Mouse (Mus musculus): ENCODE results near the gene Ppfia3.

Gene Ppfia3

DNA sequence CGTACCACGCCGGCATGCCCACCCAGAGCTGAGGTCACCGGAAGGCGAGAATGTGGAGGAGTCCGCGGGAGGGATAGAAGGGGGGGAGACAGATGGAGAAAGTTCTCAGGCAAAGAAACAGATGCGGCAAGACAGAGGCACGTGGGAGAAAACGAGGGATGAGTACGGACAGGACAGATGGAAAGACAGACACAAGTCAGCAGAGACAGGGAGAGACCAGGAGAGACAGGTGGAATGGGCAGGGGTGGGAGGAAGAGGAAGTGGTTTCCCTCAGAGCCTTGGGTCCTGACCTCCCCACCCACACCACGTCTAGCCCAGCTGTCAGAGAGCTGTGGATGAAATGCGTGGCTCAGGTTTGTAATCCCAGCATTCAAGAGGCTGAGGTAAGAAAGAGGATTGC is 19.9 kb downstream of the Ppfia3 start:
- no peak for DNase-seq (ENCODE audit: low read depth, low spot score)

DNA sequence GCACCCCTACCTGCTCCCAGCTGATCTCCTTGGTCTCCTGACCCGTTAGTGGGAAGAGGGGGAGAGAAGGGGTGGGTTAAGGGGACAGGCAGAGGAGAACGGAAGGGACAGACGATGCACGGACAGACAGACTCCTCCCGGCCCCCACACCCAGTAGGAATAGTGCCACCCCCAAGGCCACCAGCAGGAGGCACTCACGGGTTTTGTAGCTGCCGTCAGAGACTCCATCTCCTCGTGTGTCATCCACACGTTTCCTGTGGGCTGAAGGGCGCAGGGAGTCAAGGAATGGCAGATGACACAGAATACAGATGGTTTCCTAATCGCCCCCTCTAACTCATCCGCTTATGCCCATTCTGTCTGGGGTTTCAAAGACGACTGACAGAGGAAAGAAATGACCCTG is 23.3 kb downstream of the Ppfia3 start:
- no peak for DNase-seq (ENCODE audit: low read depth, low spot score)

DNA sequence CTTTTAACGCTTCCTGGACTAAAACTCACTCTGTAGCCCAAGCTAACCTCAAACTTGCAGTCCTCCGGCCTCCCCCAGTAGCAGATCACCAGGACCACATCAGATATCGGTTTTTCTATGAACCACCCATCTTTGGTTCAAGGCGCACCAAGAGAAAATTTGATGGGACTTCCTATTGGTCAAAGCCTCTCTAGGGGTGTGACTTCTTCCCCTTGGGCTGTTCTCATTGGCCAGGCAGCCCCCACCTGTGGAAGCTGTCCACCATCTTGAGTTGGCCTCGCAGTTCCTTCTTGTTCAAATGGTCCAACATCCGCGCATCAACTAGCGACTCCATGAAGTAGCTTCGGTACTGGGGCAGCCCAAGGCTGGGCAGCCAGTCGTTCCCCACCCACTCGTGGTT is 24.7 kb downstream of the Ppfia3 start:
- DNase-seq (ENCODE audit: low read depth, low spot score), result no peak

DNA sequence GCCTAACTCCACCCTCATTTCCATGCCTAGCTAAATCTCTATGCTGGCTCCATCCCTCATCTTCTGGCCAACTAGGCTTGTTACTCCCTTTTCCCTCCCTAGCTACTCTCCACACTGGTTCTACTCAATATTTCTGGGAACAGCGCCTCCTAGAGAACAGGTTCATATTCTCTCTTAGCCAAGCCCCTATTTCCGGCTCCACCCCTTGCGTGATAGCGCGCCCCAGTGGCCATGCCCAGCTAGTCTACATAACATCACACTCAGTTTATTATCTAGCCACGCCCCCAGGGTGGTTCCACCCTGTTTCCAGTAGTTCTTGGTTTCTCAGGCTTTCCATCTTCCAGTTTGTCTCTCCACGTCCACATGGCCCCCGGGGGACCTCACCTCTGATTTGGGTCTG is 25.5 kb downstream of the Ppfia3 start:
- DNase-seq (ENCODE audit: low read depth, low spot score), result peak; percentile 93

DNA sequence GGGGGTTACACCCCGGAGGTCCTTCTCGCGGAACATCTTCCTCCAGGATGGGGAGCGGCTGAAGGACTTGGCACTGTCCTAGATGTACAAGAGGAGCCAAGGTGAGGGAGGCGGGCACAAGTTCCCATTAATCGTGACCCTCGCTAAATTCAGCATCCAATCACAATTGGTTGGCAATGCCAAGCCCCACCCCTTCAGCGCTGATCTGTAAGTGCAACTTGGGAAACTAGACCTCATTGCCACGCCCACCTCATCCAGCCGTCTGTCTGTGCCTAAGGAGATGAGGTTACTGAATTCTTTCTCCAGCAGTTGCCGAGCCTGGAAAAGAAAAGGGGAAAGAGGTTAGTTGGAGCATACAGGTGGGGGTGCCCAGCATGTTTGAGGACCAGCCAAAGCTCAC is 26.1 kb downstream of the Ppfia3 start:
- peak; percentile 42 for DNase-seq (ENCODE audit: low read depth, low spot score)

DNA sequence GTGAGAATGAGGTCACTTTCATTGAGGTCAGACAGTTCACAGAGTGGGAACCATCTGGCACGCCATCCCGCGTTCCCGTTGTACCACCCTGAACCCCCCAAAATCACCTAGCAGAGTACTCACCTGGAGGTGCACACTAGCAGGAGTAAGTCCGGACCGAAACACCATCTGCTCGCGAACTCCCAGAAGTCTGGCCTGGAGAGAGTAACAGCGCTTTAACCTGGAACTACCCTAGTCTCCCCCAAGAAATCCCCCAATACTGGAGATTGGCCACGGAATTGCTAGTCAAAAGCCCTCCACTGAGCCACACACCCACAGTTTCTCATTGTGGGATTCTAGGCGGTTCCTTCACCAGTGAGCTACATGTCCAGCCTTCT is 26.8 kb downstream of the Ppfia3 start:
- no peak for DNase-seq (ENCODE audit: low read depth, low spot score)

DNA sequence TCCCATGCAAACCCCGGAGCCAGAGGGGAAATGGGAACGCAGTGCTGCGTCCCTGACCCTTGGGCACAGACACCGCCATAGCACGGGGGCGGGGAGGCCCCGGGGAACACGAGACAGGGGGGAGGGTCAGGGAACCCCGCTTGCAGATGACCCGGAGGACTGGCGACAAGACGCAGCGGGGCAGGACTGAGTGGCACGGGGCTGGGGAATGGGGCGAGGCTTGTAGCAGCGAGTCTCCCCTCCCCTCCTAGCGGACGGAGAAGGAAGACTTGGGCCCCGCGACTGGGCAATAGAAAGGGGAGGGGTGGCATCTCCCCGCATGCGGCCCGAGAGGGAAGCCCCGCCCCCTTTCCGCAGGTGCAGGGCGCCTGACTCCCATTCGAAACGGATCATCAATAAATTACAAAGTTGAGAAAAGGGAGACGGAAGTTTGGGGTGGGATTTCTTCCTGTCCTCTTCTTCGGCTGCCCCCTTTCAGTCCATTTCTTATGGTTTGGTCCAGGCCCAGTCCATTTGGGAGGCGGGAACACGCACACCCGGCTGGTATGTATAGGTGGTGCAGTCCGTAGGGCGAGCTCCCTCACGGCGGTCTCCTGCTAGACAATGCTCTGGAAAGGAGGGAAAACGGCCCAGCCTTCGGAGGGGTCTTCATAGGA is 27.3 kb downstream of the Ppfia3 start:
- DNase-seq (ENCODE audit: low read depth, low spot score), result peak; percentile 76

DNA sequence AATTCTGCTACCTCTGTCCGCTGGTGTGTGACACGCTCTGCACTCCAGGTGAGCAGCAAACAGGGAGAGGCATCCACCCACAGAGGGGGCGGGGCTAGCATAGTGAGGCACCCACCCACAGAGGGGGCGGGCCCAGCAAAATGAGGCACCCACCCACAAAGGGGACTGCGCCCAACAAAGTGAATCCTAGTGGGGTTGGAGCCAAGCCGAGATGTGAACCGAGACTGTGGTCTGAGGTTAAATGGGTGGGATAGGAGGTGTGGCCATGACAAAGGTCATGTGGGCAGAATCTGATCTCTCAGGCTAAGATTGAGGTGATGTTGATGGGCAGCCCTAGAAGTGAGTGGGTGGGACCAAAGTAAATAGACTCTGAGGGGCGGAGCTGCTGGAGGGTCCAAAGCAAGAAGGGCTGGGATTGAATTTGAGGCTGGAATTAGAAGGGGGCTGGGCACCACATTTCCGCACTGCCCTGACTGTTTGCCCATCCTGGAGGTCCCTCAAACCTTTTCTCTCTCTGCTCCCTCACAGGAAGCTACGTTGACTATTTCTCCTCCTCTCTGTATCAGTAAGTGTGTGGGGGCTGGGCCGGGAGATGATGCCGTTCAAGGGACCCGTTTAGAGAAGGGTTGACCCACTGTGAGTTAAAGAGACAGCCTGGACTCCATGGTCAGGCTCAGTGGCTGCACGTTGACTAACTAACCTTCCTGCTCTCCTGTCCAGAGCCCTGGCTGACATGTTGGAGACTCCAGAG is 28.5 kb downstream of the Ppfia3 start:
- DNase-seq (ENCODE audit: low read depth, low spot score), result no peak

DNA sequence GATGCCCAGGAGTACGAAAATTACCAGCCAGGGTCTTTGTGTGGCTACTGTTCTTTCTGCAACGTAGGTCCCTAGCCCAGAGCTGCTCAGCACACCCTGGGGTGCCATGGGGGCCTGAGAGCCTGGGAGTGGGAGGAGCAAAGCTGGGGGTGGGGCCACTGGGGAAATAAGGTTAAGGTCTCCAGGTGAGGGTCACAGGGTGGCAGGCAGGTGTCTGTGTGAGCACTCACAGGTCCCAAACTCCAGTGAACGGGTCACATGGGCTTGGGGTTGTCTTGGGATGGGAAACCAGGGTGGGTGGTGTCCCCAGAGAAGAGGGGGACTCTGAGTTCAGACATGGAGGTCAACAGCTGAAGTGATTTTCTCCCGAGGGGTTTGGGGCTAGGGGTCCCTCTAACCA is 29.4 kb downstream of the Ppfia3 start:
- no peak for DNase-seq (ENCODE audit: low read depth, low spot score)

DNA sequence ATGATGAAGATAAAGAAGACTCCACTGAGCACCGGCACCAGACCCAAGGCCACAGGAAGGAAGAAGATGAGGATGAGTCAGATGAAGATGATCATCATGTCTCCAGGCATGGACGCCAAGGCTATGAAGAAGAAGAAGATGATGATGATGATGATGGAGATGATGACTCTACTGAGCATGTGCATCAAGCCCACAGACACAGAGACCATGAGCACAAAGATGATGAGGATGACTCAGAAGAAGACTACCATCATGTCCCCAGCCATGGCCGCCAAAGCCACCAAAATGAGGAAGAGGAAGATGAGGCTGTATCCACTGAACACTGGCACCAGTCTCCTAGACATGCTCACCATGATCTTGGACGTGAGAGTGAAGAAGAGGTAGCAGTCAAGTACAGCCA is 30.5 kb downstream of the Ppfia3 start:
- no peak for DNase-seq (ENCODE audit: low read depth, low spot score)

DNA sequence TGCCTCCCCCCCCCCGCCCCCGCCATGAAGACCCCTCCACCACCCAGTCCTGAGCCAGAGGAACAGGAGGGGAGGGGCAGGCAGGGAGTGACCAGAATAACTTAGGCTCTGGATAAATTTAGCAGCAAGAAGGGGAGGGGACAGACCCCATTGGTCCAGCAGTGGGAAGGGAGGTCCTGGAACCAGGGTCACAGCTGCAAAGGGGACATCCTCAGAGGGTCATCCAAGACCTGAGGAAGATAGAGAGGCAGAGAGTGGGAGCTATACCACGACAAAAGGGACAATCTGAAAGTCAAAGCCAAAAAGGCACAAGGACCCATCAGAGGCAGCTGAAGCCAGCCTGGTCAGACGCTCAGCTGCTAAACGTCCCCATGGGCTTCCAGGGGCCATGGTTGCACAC is 31.8 kb downstream of the Ppfia3 start, which contains the start of gene Hrc:
TSS of gene Hrc (plus strand) at position 235 of the 400 bp plus-strand sequence.
- DNase-seq (ENCODE audit: low read depth, low spot score), result no peak

DNA sequence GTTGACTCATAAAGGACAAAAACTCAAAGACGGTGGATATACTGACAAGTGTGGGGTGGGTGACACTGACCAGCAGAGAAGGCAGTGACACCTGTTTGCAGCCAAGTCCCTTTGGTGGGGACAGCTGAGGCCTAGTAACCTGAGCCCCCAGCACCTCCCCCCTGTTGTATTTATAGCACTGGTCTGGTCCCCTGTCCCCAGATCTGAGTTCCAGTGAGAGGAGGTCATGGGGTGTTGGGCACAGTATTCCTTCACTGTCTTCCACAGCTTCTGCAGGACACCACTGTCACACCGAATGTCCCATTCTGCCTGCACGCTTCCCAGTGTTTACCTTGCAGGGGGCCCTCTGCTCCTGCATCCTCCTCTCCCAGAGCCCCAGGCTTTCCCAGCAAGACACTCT is 32.2 kb downstream of the Ppfia3 start:
- no peak for DNase-seq (ENCODE audit: low read depth, low spot score)

DNA sequence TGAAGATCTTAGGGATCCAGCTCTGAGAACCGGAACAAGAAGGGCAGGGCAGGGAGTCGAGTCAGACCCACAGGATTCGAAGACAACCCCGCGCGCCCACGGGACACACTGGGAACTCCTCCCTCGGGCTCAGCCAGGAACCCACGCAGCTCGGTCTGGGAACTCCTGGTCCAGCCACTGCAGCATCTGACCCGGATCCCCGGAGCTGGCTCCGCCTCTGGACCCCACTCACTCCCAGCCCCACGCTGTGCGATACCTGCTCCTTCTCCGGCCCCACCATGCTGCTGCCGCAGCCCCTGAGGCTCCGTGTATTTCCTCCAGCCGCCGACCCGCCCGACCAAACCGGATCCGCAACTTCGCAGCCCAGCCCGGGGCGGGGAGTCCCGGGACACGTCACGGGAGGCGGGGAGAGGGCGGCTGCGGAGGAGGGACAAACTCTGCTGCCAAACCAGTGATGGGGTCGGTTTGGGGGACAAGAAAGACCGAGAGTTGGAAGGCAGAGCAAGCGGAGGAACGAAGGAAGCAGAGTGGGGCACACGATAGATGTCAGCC is 33.3 kb downstream of the Ppfia3 start, which contains the start of gene Trpm4:
TSS of gene Trpm4 (minus strand) at position 350 of the 552 bp plus-strand sequence.
- peak; percentile 73 for DNase-seq (ENCODE audit: low read depth, low spot score)

DNA sequence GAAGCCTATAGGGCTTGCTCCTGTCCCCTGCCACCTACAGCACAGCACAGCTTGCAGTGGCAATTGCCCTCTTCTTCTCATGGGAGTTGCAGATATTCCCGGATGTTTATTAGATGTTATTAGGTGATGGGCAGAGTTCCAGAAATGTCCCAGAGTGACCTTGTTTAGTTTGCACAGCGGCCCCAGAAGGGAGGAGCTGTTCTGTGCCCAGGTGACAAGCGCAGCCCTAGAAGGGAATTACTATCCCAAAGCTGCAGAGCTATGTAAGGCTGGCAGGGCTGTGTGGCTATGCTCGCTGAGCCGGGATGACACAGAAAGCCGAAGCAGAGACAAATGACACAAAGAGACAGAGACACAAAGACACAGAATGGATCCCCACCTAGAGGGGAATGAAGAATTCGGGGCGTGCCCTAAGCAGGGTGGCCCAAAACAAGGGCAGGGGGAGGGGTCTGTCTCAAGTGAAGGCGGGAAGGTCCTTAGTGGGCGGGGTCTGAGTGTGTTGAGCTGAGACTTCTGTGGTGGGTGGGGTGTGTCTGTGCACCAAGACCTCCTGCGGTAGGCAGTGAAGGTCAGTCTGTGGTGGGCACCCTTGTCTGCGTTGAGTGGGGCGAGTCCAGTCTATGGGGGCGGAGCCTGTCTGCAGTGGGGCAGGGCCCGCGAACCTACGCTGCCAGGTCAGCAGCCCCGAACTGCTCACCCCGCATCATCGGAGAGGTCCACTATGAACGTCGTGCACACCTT is 34.0 kb downstream of the Ppfia3 start:
- DNase-seq (ENCODE audit: low read depth, low spot score), result peak; percentile 49

DNA sequence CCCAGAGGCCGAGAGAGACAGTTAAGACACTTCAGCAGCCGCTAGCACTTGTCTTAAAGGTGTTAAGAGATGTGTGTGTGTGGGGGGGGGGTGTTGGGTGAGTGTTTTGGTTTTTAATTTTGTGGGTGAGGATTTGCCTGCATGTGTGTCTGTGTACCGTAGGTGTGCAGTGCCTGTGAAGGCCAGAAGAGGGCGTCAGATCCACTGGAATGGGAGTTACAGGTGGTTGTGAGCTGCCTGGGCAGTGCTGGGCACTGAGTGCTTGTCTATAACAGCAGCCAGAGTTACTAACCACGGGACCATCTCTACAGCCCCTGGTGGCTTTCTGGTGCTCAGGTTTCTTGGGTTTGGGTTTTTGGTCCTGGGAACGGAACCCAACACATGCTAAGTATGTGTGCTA is 35.3 kb downstream of the Ppfia3 start:
- DNase-seq (ENCODE audit: low read depth, low spot score), result no peak

DNA sequence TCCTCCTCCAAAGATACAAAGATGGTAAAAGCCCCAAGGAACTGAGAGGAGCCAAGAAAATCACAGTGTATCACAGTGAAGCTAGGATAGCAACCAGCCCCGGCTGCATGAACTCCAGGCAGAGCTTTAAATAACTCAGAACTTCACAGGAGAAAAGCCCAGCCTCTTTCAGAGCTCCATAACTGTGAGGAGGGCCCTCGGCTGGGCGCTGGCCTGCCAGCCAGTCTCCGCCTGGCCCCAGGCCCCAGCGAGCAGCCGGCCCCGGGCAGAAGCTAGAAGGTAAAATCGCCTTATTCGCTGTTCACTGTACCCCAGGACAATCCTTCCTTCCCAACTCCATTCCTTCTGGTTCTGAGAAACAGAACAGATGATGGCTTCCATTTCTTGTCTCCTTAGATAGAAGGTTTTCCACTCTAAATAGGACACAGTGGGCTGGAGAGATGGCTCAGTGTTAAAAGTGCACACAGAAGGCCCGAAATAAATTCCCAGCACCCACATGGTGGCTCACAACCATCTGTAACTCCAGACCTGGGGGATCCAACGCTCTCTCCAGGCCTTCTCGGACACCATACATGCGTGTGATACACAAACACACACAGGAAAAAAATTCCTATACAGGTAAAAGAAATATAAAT is 37.9 kb downstream of the Ppfia3 start:
- peak; percentile 65 for DNase-seq (ENCODE audit: low read depth, low spot score)

DNA sequence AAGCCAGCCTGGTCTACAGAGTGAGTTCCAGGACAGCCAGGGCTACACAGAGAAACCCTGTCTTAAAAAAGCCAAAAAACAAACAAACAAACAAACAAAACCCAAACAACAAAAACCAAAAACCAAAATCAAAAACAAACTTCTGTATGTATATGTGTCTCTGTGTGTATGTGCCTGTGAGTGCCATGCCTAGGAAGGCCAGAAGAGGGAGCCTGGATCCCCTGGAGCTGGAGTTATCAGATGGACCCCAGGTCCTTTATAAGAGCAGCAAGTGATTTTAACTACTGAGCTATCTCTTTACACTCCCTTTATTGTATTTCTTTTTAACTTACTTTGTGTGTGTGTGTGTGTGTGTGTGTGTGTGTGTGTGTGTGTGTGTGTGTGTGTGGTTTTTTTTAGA is 41.0 kb downstream of the Ppfia3 start:
- DNase-seq (ENCODE audit: low read depth, low spot score), result no peak

DNA sequence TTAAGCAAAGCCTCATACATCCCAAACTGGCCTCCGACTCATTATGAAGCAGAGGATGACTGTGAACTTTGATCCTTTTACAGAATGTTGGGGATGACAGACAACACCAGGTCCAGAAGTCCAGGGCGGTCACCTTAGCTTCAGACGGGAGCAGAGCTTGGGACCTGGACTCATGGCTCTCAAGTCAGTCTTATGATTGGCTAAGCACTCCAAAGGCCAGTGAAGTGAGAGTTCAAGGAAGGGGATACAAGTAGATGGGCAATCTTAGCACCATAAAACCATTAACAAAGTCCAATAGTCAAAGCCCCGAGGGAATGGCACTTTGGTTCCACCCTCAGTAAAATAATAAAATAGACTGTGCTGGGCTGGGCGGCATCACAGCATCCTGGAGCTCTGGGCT is 43.8 kb downstream of the Ppfia3 start:
- DNase-seq (ENCODE audit: low read depth, low spot score), result no peak

DNA sequence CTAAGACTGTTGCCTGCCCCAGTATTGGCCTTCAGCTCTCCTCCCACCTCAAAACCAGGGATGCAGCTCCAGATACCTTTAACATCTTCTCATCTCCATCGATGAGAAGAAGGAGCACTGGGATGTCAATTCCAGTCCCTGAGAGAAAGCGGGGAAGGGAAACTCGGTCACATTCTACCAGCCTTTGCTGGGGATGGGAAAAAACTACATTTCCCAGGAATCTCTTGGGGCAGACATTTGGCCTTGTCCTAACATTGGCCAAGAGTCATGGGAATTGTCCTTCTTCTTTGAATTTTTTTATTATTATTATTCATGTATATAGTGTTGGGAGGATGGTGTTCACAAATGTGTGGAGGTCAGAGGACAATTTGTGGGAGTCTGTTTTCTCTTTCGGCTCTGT is 44.6 kb downstream of the Ppfia3 start:
- DNase-seq (ENCODE audit: low read depth, low spot score), result no peak

DNA sequence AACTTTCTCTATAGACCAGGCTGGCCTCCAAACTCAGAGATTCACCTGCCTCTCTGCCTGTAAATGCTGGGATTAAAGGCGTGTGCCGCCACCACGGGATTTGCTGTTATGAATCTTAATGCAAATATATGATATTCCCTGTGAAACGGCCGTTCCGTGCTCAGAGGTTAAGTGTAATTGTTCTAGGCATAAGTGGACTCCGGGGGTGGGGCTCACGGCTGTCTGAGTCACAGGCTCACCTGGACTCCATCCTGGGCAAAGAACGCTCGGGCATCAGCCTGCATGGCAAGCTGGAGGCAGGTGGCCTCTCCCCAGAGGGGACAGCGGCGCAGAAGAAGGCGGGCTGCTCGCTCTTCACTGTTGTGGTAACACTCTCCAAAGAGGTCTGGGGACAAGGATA is 50.3 kb downstream of the Ppfia3 start:
- no peak for DNase-seq (ENCODE audit: low read depth, low spot score)

DNA sequence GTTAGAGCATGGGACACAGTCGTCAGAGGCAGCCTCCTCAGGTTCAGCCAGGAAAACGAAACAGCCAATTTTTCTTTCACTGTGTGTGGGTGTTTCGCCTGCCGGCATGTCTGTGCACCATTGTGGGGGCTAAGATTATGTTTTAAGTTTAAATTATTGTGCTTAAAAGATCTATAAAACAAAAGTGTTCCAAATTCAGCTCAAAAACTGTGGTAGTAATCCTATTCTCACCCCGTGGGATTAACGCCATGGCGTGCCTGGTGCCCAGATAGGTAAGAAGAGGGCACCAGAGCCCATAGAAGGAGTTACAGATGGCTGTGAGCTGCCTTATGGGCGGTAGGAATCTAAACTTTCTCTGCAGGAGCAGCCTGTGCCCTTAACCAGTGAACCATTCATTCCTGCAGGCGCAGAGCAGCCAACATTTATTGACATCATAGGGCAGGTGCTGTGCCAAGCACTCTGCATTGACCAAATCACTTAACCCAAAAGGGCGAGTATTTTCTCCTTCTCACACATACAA is 51.6 kb downstream of the Ppfia3 start:
- peak; percentile 65 for DNase-seq (ENCODE audit: low read depth, low spot score)

DNA sequence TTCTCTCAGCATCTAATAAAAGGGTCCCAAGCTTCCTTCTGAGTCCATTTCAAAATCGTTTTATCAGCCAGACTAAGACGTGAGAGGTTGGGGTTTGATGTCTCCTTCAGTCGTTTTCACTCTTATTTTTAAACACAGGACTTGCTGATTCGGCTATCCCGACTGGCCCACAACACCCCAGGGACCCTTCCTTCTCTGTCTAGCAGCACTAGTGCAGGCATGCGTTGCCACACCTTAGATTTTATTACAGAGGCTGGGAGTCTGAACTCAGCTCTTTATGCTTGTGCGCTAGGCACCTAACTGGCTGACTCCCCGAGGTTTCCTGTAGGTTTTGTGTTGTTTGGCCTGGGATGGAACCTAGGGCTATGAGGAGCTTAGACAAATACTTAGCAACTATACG is 53.3 kb downstream of the Ppfia3 start:
- DNase-seq (ENCODE audit: low read depth, low spot score), result no peak
